Mouse (Mus musculus) heart, embryonic 16.5 days (tissue): Measurements from ENCODE around the gene Foxo1. TPM values are rescaled to one million over a fixed set of nuclear protein-coding genes. Genes with fewer than 3 reads are reported as not detected.

ENCODE experiments used
- ATAC-seq: fragments of 200-750 bp; cut with Nextera tagmentation; replicated peaks from 2 replicates; pipeline ENCODE4 v1.8.0; 2017; ENCODE audit warnings: moderate number of reproducible peaks; ENCODE audit not compliant: insufficient read depth, low FRiP score; ENCODE audit errors: extremely low read depth
- H3K27ac ChIP-seq: fragments of 300-500 bp; sonication (generic); 2 replicates; pipeline ENCODE4 v1.5.1; 2014; ENCODE audit warnings: mild to moderate bottlenecking, low read length, control low read depth, moderate library complexity
- H3K27me3 ChIP-seq: fragments of 300-500 bp; sonication (generic); 2 replicates; pipeline ENCODE4 v1.6.1; 2014; ENCODE audit warnings: low read length, mixed read lengths; ENCODE audit not compliant: control insufficient read depth, insufficient read depth
- H3K36me3 ChIP-seq: fragments of 300-500 bp; sonication (generic); 2 replicates; pipeline ENCODE4 v1.6.1; 2014; ENCODE audit not compliant: control insufficient read depth, insufficient read depth
- H3K4me1 ChIP-seq: fragments of 300-500 bp; sonication (generic); 2 replicates; pipeline ENCODE4 v1.6.1; 2014; ENCODE audit warnings: low read length, mixed read lengths; ENCODE audit not compliant: control insufficient read depth, insufficient read depth
- H3K4me2 ChIP-seq: fragments of 300-500 bp; sonication (generic); 2 replicates; pipeline ENCODE4 v1.6.1; 2014; ENCODE audit warnings: low read depth, mild to moderate bottlenecking, control low read depth, low read length
- H3K4me3 ChIP-seq: fragments of 300-500 bp; sonication (generic); 2 replicates; pipeline ENCODE4 v1.5.1; 2014; ENCODE audit warnings: mild to moderate bottlenecking, control low read depth, low read length
- H3K9ac ChIP-seq: fragments of 300-500 bp; sonication (generic); 2 replicates; pipeline ENCODE4 v1.6.1; 2014; ENCODE audit warnings: low read length, control low read depth
- H3K9me3 ChIP-seq: fragments of 300-500 bp; sonication (generic); replicated peaks from 2 replicates; pipeline ENCODE4 v1.6.1; 2016; ENCODE audit warnings: low read length; ENCODE audit not compliant: control insufficient read depth
- WGBS: fragments of 180-500 bp; shearing (Covaris S2); extraction: QIAGEN DNeasy Blood & Tissue Kit; methylation state at CpG from one replicate; pipeline ENCODE4 v1.1.7; 2014; 5-methylcytosine and 5-hydroxymethylcytosine counted together
- polyA plus RNA-seq: library from polyadenylated mRNA; unstranded; fragments of >200 nt; fragmentation: Nextera tagmentation; extraction: Ambion mirVana; gene quantifications from 2 replicates; pipeline ENCODE4 v1.2.1, GENCODE M21; 2015

Gene Foxo1
- polyA plus RNA-seq, 1 experiment from 2014 or later = 5.1 TPM

- ATAC-seq = no peak
- Histone ChIP-seq H3K27me3 (no peaks in the 10 kb centered on the region), H3K9me3 (no peaks in the 10 kb centered on the region), H3K36me3 (no peaks in the 10 kb centered on the region), H3K4me3 (no peak overlapping the region), H3K9ac (no peak overlapping the region), H3K4me1 (peaks cover 3% of the 10 kb centered on the region; the same call in 1 of the 2 replicates), H3K27ac (no peak overlapping the region), H3K4me2 (no peak overlapping the region)
- WGBS = 69% methylated on average over 7 of the region's 7 CpGs
Measured at GRCm38 (mm10) chr3:52354203-52354602, 86.1 kb downstream of the Foxo1 start.

GRCm38 (mm10) chr3:52357265-52357953, 89.3 kb downstream of the Foxo1 start:
- no peaks in the 10 kb centered on the region for H3K27me3 ChIP-seq
- H3K9me3 ChIP-seq = no peaks in the 10 kb centered on the region
- ATAC-seq = 0 out of 2 replicates have a peak, but pooled peaks have one; percentile 32
- H3K9ac ChIP-seq = no peak overlapping the region
- H3K36me3 ChIP-seq = no peaks in the 10 kb centered on the region
- H3K27ac ChIP-seq = no peak overlapping the region
- peaks cover 3% of the 10 kb centered on the region; the same call in 1 of the 2 replicates for H3K4me1 ChIP-seq
- no peak overlapping the region for H3K4me2 ChIP-seq
- no peak overlapping the region for H3K4me3 ChIP-seq
- WGBS = 71% methylated on average over 15 of the region's 15 CpGs

DNA sequence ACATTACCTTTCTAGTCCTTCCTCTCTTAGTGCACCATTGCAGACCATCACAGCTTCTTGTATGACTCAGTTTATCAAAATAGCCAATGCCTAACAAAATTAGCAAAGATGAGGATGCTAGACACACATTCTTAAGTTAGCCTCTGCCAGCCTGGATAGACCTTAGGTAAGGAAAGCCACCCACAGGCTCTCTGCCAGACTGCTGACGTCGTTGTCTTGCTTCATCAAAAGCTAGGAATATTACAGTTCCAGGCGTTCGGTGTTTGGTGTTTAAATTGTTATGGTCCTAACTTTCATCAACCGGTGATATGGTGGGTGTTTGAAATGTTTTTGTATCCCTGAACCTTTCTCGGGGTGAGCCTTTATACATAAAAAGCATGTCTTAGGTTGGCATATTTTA, 96.4 kb downstream of the Foxo1 start:
- no peaks in the 10 kb centered on the region for H3K4me1 ChIP-seq
- 69% methylated on average over 6 of the region's 6 CpGs for WGBS
- no peak overlapping the region for H3K27ac ChIP-seq
- H3K36me3 ChIP-seq = no peaks in the 10 kb centered on the region
- H3K9ac ChIP-seq = no peak overlapping the region
- no peak for ATAC-seq
- no peak overlapping the region for H3K4me2 ChIP-seq
- H3K4me3 ChIP-seq = no peak overlapping the region
- no peaks in the 10 kb centered on the region for H3K27me3 ChIP-seq
- peaks cover 4% of the 10 kb centered on the region; the same call in 1 of the 2 replicates for H3K9me3 ChIP-seq

DNA sequence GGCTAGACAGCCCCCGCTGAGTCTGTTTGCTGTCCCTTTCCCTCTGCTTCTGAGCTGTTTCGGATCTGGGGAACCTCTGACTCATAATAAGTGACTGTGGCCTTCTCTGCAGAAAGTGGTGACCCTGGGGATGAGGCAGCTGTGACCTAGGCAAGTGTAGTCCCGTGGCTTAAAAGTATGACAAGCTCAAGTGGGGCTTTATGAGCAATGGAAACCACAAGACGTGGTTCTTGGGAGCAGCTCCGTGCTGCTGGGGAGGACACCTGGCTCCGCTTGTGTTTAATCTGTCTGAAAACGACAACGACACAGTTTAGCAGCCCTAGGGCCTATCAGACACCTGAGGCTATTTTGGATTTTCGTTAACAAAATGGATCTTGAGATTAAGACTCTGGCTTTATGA, 101.1 kb downstream of the Foxo1 start:
- Histone ChIP-seq H3K36me3 (no peaks in the 10 kb centered on the region), H3K4me2 (no peak overlapping the region), H3K4me1 (no peaks in the 10 kb centered on the region), H3K9me3 (peaks cover 4% of the 10 kb centered on the region; the same call in 1 of the 2 replicates), H3K27me3 (no peaks in the 10 kb centered on the region), H3K4me3 (no peak overlapping the region), H3K9ac (no peak overlapping the region), H3K27ac (no peak overlapping the region)
- 80% methylated on average over 9 of the region's 9 CpGs for WGBS
- ATAC-seq = 0 out of 2 replicates have a peak, but pooled peaks have one; percentile 23

GRCm38 (mm10) chr3:52369881-52370428, 101.8 kb downstream of the Foxo1 start:
- no peak overlapping the region for H3K9ac ChIP-seq
- WGBS = 53% methylated on average over 7 of the region's 7 CpGs
- ATAC-seq = no peak

DNA sequence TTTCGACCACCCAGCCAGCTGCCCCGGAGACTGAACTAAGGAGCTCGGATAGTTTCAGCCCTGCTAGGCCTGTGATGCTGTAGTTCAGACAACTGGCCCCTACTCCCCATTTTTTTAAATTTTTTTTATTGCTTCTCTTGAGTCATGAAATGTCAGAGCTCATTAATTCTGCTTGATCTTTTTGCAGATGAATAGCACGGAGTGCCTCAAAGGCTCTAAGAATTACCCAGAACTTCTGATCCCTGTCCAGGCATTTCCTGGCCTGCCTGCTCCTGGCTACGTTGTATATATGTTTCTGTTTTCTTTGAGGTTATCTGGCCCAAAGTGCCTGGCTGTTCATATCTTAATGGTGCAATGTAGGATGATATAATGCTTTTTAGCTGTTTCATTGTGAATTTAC, 108.8 kb downstream of the Foxo1 start:
- H3K36me3 ChIP-seq = no peaks in the 10 kb centered on the region
- no peaks in the 10 kb centered on the region for H3K9me3 ChIP-seq
- whole genome bisulfite sequencing = 65% methylated on average over 5 of the region's 5 CpGs
- H3K27ac ChIP-seq = no peak overlapping the region; the same call in 1 of the 2 replicates
- H3K4me2 ChIP-seq = no peak overlapping the region
- no peaks in the 10 kb centered on the region for H3K27me3 ChIP-seq
- no peak overlapping the region for H3K9ac ChIP-seq
- no peak overlapping the region for H3K4me3 ChIP-seq
- H3K4me1 ChIP-seq = no peaks in the 10 kb centered on the region
- ATAC-seq = no peak

More at GRCm38 (mm10) chr3:52369881-52370428, 101.8 kb downstream of the Foxo1 start:
- Histone ChIP-seq H3K36me3 (no peaks in the 10 kb centered on the region), H3K9me3 (peaks cover 4% of the 10 kb centered on the region; the same call in 1 of the 2 replicates), H3K4me3 (no peak overlapping the region), H3K4me1 (no peaks in the 10 kb centered on the region), H3K27ac (no peak overlapping the region), H3K27me3 (no peaks in the 10 kb centered on the region), H3K4me2 (no peak overlapping the region)

- Histone ChIP-seq H3K27ac (no peak overlapping the region), H3K4me1 (no peaks in the 10 kb centered on the region), H3K9ac (no peak overlapping the region), H3K27me3 (no peaks in the 10 kb centered on the region), H3K9me3 (no peaks in the 10 kb centered on the region), H3K4me3 (no peak overlapping the region), H3K36me3 (no peaks in the 10 kb centered on the region), H3K4me2 (no peak overlapping the region)
- no peak for ATAC-seq
- 60% methylated on average over 7 of the region's 7 CpGs for WGBS
Measured at GRCm38 (mm10) chr3:52383351-52383750, 115.2 kb downstream of the Foxo1 start.

GRCm38 (mm10) chr3:52386343-52386742, 118.2 kb downstream of the Foxo1 start:
- H3K4me2 ChIP-seq = no peak overlapping the region
- no peak for ATAC-seq

GRCm38 (mm10) chr3:52390321-52390720, 122.2 kb downstream of the Foxo1 start:
- no peak overlapping the region for H3K9ac ChIP-seq
- no peak for ATAC-seq

More at GRCm38 (mm10) chr3:52386343-52386742, 118.2 kb downstream of the Foxo1 start:
- 42% methylated on average over 8 of the region's 8 CpGs for WGBS
- Histone ChIP-seq H3K36me3 (no peaks in the 10 kb centered on the region), H3K4me3 (no peak overlapping the region), H3K27me3 (no peaks in the 10 kb centered on the region), H3K4me1 (no peaks in the 10 kb centered on the region), H3K9ac (no peak overlapping the region), H3K27ac (no peak overlapping the region), H3K9me3 (peaks cover 3% of the 10 kb centered on the region; the same call in 1 of the 2 replicates)

More at GRCm38 (mm10) chr3:52390321-52390720, 122.2 kb downstream of the Foxo1 start:
- Histone ChIP-seq H3K27me3 (no peaks in the 10 kb centered on the region), H3K4me1 (no peaks in the 10 kb centered on the region), H3K36me3 (no peaks in the 10 kb centered on the region), H3K27ac (no peak overlapping the region), H3K4me2 (no peak overlapping the region), H3K9me3 (peaks cover 3% of the 10 kb centered on the region; the same call in 1 of the 2 replicates), H3K4me3 (no peak overlapping the region)
- WGBS = 84% methylated on average over 7 of the region's 7 CpGs
